Mouse (Mus musculus): ENCODE data around the gene Focad.

Focad gene

GRCm38 (mm10) chr4:88458093-88458492 is 363.7 kb downstream of the Focad start:
- DNase-seq (ENCODE audit: low spot score in 2 of 2), result no peak

- no peak for DNase-seq (ENCODE audit: low spot score in 2 of 2)
Observed at GRCm38 (mm10) chr4:88458673-88459072, 364.2 kb downstream of the Focad start.
